8 mouse cellular contexts compared by ENCODE assay signal in the genomic region with DNA sequence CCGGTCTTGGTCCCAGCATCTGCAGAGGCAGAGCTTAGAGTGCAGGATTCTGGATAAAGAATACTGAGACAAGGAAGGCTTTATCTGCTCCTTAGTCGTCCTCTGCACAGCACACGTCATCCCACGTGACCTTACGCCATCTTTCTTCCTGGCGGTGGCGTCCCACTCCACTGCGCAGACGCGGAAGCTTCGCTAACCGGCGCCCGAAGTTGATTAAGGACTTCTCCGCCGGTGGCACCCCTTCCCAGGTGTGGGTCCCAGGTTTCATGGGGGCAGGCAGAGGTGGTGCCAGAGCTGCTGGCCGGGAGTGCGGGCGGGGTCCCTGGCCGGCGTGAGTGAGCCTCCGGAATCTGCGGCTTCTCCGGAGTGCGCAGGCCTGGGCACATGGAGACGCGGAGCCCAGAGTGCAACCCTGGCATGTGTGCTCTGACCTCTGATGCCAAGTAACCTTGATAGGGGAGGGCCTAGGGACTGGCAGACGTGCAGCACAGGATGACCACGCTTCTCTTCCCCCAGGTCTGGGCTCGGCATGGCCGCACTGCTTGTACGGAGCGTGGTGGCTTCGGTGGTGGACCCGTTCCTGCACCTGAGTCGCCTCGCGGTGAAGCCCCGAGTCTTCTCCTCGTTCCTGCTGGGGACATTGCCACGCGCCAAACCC. TPM values are rescaled to one million over a fixed set of nuclear protein-coding genes. Genes with fewer than 3 reads are reported as not detected.
A peak's percentile ranks its signal among the peaks of the same experiment; 100 is the strongest.
DNase-seq lines count a peak whose midpoint lies in the region; ATAC-seq and TF ChIP-seq lines count a peak whose summit lies in the region.

No protein-coding gene starts in this region.

- peak overlapping the region; percentile 81 for H3K4me3 ChIP-seq in forebrain, embryonic 11.5 days (ENCODE audit: low read depth, low read length)
- peak overlapping the region; percentile 91 for H3K4me3 ChIP-seq in heart, embryonic 16.5 days (ENCODE audit: low read length)
- peak overlapping the region; percentile 96 for H3K4me3 ChIP-seq in liver, embryonic 16.5 days (ENCODE audit: low read depth, low read length)
- H3K4me3 ChIP-seq in neural tube, embryonic 13.5 days, result peak overlapping the region; percentile 74
- H3K4me3 ChIP-seq in testis, adult 2 months (ENCODE audit: control insufficient read depth, low read depth, low read length), result peak overlapping the region; percentile 91

- H3K4me2 ChIP-seq in forebrain, embryonic 11.5 days (ENCODE audit: low read depth, low read length, severe bottlenecking), result peak overlapping the region; percentile 91
- H3K4me2 ChIP-seq in heart, embryonic 16.5 days (ENCODE audit: low read depth, low read length), result peak overlapping the region; percentile 93
- H3K4me2 ChIP-seq in liver, embryonic 16.5 days (ENCODE audit: low read depth, low read length), result peak overlapping the region; percentile 92
- peak overlapping the region; percentile 78 for H3K4me2 ChIP-seq in neural tube, embryonic 13.5 days

- peaks cover 5% of the 10 kb centered on the region; the same call in 1 of the 2 replicates for H3K4me1 ChIP-seq in forebrain, embryonic 11.5 days (replicated peaks; ENCODE audit: control insufficient read depth, insufficient read depth, low read length)
- peaks cover 37% of the 10 kb centered on the region for H3K4me1 ChIP-seq in heart, embryonic 16.5 days (ENCODE audit: control insufficient read depth, insufficient read depth, low read length)
- peaks cover 25% of the 10 kb centered on the region for H3K4me1 ChIP-seq in liver, embryonic 16.5 days (ENCODE audit: control insufficient read depth, low read depth, low read length)
- H3K4me1 ChIP-seq in neural tube, embryonic 13.5 days (replicated peaks), result peaks cover 34% of the 10 kb centered on the region
- peaks cover 9% of the 10 kb centered on the region for H3K4me1 ChIP-seq in testis, adult 2 months (ENCODE audit: control insufficient read depth, insufficient read depth, low read length)

- DNase-seq in CD8-positive naive resting alpha-beta T cell, adult 2 months (ENCODE audit: low read depth in 2 of 2, low spot score in 2 of 2), result peak; percentile 76 to 81
- peak; percentile 77 for DNase-seq in c-Kit-positive CD71-negative TER-119-negative erythroid progenitor cells, embryonic 14.5 days (ENCODE audit: low read depth)
- DNase-seq in forebrain, embryonic 11.5 days (ENCODE audit: low spot score), result peak; percentile 89
- peak; percentile 92 to 93 for DNase-seq in kidney, postnatal 4 days

- no peak for TF ChIP-seq CTCF in testis, adult 2 months (IDR thresholded peaks at IDR 0.05; ENCODE audit: control insufficient read depth, insufficient read depth, insufficient replicate concordance, low read depth, low read length)

- no peaks in the 10 kb centered on the region for H3K36me3 ChIP-seq in forebrain, embryonic 11.5 days (ENCODE audit: control insufficient read depth, insufficient read depth, low read length)
- H3K36me3 ChIP-seq in heart, embryonic 16.5 days (ENCODE audit: control insufficient read depth, insufficient read depth), result 0 out of 2 replicates have a peak, but pooled peaks cover 5% of the 10 kb centered on the region
- no peaks in the 10 kb centered on the region for H3K36me3 ChIP-seq in liver, embryonic 16.5 days (ENCODE audit: control insufficient read depth, insufficient read depth)
- H3K36me3 ChIP-seq in neural tube, embryonic 13.5 days, result peaks cover 3% of the 10 kb centered on the region; the same call in 1 of the 2 replicates
- no peaks in the 10 kb centered on the region for H3K36me3 ChIP-seq in testis, adult 2 months (ENCODE audit: control insufficient read depth, insufficient read depth, low read length)

- under 1% methylated on average over 42 of the region's 42 CpGs for WGBS in forebrain, embryonic 11.5 days
- under 1% methylated on average over 42 of the region's 42 CpGs for WGBS in heart, embryonic 16.5 days
- WGBS in liver, embryonic 16.5 days (ENCODE audit: insufficient replicate concordance), result under 1% methylated on average over 42 of the region's 42 CpGs
- under 1% methylated on average over 42 of the region's 42 CpGs for WGBS in neural tube, embryonic 13.5 days

- no peaks in the 10 kb centered on the region for H3K9me3 ChIP-seq in forebrain, embryonic 11.5 days (ENCODE audit: control insufficient read depth, low read length)
- H3K9me3 ChIP-seq in heart, embryonic 16.5 days (replicated peaks; ENCODE audit: control insufficient read depth, low read length), result no peaks in the 10 kb centered on the region
- H3K9me3 ChIP-seq in liver, embryonic 16.5 days (replicated peaks; ENCODE audit: control insufficient read depth, low read length), result no peaks in the 10 kb centered on the region
- H3K9me3 ChIP-seq in neural tube, embryonic 13.5 days, result no peaks in the 10 kb centered on the region

- H3K27me3 ChIP-seq in forebrain, embryonic 11.5 days (ENCODE audit: control insufficient read depth, insufficient read depth, low read length), result no peaks in the 10 kb centered on the region
- H3K27me3 ChIP-seq in heart, embryonic 16.5 days (ENCODE audit: control insufficient read depth, insufficient read depth, low read length), result no peaks in the 10 kb centered on the region
- H3K27me3 ChIP-seq in liver, embryonic 16.5 days (ENCODE audit: control insufficient read depth, insufficient read depth, low read depth, low read length), result no peaks in the 10 kb centered on the region
- H3K27me3 ChIP-seq in neural tube, embryonic 13.5 days, result peaks cover 27% of the 10 kb centered on the region
- H3K27me3 ChIP-seq in testis, adult 2 months (ENCODE audit: control insufficient read depth, insufficient read depth, low read length), result no peaks in the 10 kb centered on the region

- ATAC-seq in forebrain, embryonic 11.5 days (replicated peaks; ENCODE audit: low FRiP score), result peak; percentile 92
- ATAC-seq in heart, embryonic 16.5 days (replicated peaks; ENCODE audit: extremely low read depth, insufficient read depth, low FRiP score), result peak; percentile 87
- ATAC-seq in liver, embryonic 16.5 days (ENCODE audit: low read depth), result peak; percentile 81
- ATAC-seq in neural tube, embryonic 13.5 days (ENCODE audit: low read depth), result peak; percentile 93

- peak; percentile 58; the same call in 1 of the 2 replicates for TF ChIP-seq POLR2A in testis, adult 2 months (IDR thresholded peaks at IDR 0.05; ENCODE audit: control insufficient read depth, low read depth, low read length)

- H3K27ac ChIP-seq in forebrain, embryonic 11.5 days (ENCODE audit: low read depth, low read length), result peak overlapping the region; percentile 33; the same call in 1 of the 2 replicates
- H3K27ac ChIP-seq in heart, embryonic 16.5 days (ENCODE audit: low read length), result peak overlapping the region; percentile 90
- H3K27ac ChIP-seq in liver, embryonic 16.5 days (ENCODE audit: low read length), result peak overlapping the region; percentile 62
- H3K27ac ChIP-seq in neural tube, embryonic 13.5 days (replicated peaks), result peak overlapping the region; percentile 86
- peak overlapping the region; percentile 86 for H3K27ac ChIP-seq in testis, adult 2 months (ENCODE audit: control insufficient read depth, insufficient read depth, low read depth, low read length)

- H3K9ac ChIP-seq in forebrain, embryonic 11.5 days (ENCODE audit: low read length), result peak overlapping the region; percentile 86
- peak overlapping the region; percentile 96 for H3K9ac ChIP-seq in heart, embryonic 16.5 days (ENCODE audit: low read length)
- peak overlapping the region; percentile 93 for H3K9ac ChIP-seq in liver, embryonic 16.5 days (ENCODE audit: low read depth, low read length)
- H3K9ac ChIP-seq in neural tube, embryonic 13.5 days, result peak overlapping the region; percentile 88

RNA-seq across cellular contexts. Expression of a gene that starts 2.6 kb away (rescaled TPM):
- polyA plus RNA-seq in forebrain, embryonic 11.5 days (2014; fragmentation: Nextera tagmentation; extraction: Ambion mirVana), result 327 and 340 TPM in 2 replicates
- polyA plus RNA-seq in heart, embryonic 16.5 days (2015; fragmentation: Nextera tagmentation; extraction: Ambion mirVana), result 798 and 819 TPM in 2 replicates
- polyA plus RNA-seq in liver, embryonic 16.5 days (2015; fragmentation: Nextera tagmentation; extraction: Ambion mirVana), result 224 and 225 TPM in 2 replicates
- 387 and 390 TPM in 2 replicates for polyA plus RNA-seq in neural tube, embryonic 13.5 days (2015; fragmentation: Nextera tagmentation; extraction: Ambion mirVana)
- polyA plus RNA-seq in testis, adult 2 months (2012; rRNA removed), result 137 and 150 TPM in 2 replicates

RNA-seq across cellular contexts. Expression of a gene that starts 2.7 kb away (rescaled TPM):
- 116 and 119 TPM in 2 replicates for polyA plus RNA-seq in forebrain, embryonic 11.5 days (2014; fragmentation: Nextera tagmentation; extraction: Ambion mirVana)
- 138 TPM in 2 replicates for polyA plus RNA-seq in heart, embryonic 16.5 days (2015; fragmentation: Nextera tagmentation; extraction: Ambion mirVana)
- 57.9 and 62.4 TPM in 2 replicates for polyA plus RNA-seq in liver, embryonic 16.5 days (2015; fragmentation: Nextera tagmentation; extraction: Ambion mirVana)
- polyA plus RNA-seq in neural tube, embryonic 13.5 days (2015; fragmentation: Nextera tagmentation; extraction: Ambion mirVana), result 99.6 and 110 TPM in 2 replicates
- polyA plus RNA-seq in testis, adult 2 months (2012; rRNA removed), result 29.1 and 30.1 TPM in 2 replicates

Comparison
In these comparisons a context has a peak if more than half of its experiments do, and no peak if none do; other contexts are left out.
1. Peak in every context shown above with its lines: DNase-seq, ATAC-seq, H3K4me3 ChIP-seq and H3K27ac ChIP-seq.
2. H3K27ac ChIP-seq: peak in every context shown above with its lines; median percentile 90 in heart, embryonic 16.5 days; 86 in neural tube, embryonic 13.5 days; 86 in testis, adult 2 months; 62 in liver, embryonic 16.5 days; 33 in forebrain, embryonic 11.5 days.